Mouse (Mus musculus) urinary bladder, adult 18-20 months (tissue): ENCODE measurements around the gene Gm5426.
"Not testable (repeated sequence)": the region's sequence is repeated elsewhere in the genome, so short reads cannot be mapped to it uniquely, and the experiment has no call there.

Experiments used
- DNase-seq, 2 experiments: peaks; one replicate each; pipeline ENCODE4 v3.0.0; 2022; ENCODE audit warnings: low spot score in 2 of 2, mixed read lengths in 2 of 2

Gene Gm5426

DNA sequence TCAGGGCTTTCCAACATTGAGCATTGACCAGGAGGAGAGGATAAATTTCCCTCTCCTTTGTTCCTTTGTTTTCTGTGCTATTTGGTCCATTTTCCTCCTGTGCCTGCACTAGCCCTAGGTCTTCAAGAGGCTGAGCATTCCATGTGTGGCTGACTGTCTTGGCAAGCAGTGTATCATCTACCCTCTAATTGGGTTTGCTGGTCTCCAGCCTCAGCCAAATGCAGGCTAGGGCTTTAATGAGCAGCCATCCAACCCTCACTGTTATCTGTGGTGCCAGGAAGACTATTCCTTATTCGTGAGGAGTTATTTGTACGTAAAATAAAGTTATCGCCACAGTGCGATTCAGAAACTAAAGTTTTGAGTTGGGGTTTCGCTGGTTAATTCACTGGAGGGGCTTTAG lies 2.2 kb downstream of the Gm5426 start:
- DNase-seq, result no peak

DNA sequence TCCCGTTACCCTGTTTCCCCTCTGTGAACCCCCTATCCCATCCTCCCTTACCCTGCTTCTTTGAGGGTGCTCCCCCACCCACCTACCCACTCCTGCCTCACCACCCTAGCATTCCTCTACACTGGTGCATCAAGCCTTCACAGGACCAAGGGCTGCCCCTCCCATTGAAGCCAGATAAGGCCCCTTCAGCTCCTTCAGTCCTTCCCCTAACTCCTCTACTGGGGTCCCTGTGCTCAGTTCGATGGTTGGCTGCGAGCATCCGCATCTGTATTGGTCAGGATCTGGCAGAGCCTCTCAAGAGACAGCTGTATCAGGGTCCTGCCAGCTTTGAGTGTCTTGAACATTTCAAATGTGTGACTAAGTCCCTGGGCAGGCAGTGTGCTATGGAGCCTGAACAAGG lies 2.9 kb downstream of the Gm5426 start:
- not testable (repeated sequence) for DNase-seq

DNA sequence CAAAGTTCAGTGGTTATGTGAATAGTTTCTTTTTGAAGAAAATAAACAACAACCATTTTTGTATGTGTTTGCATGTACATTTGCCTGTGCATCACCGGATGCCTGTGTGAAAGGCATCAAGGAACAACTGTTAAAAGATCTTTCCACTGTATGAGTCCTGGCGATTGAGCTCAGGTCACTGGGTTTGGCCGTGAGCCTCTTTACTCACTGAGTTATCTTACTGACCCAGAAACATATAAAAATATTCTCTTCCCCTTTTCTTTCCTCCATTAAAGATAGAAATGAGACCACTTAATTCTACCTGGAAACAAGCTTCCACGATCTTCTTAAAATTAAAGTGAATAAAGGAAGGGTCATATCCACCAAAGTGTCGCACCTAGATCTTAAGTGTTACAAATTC lies 10.2 kb downstream of the Gm5426 start:
- DNase-seq, result no peak

- DNase-seq, result no peak
Observed at GRCm38 (mm10) chr10:96148250-96148699, 11.9 kb downstream of the Gm5426 start.

GRCm38 (mm10) chr10:96150401-96151116 lies 14.2 kb downstream of the Gm5426 start:
- DNase-seq, result no peak

GRCm38 (mm10) chr10:96153315-96153714 lies 16.9 kb downstream of the Gm5426 start:
- no peak for DNase-seq

- DNase-seq, result no peak
Observed at GRCm38 (mm10) chr10:96162975-96163706, 26.7 kb downstream of the Gm5426 start.

- no peak for DNase-seq
Observed at GRCm38 (mm10) chr10:96163791-96164190, 27.4 kb downstream of the Gm5426 start.

- DNase-seq, result no peak
Observed at GRCm38 (mm10) chr10:96165260-96165659, 28.9 kb downstream of the Gm5426 start.

DNA sequence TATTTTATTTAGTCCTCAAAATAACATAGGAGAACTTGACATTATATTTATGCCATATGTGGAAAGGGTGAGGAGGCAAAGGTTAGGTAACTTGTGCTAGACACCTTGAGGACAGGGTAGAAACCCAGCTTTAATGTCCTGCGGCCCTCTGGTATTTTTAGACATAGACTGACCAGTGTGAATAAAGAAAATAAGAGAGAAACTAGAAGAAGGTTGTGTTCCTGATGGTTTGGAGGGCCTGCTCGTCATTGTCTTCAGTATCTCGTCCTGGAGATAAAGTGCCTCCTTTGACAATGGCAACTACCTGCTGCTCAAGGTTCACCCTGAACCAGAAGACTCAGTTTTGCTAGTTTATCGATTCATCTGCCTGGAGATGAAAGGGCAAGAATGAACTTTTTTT lies 32.6 kb downstream of the Gm5426 start:
- DNase-seq, result no peak

DNA sequence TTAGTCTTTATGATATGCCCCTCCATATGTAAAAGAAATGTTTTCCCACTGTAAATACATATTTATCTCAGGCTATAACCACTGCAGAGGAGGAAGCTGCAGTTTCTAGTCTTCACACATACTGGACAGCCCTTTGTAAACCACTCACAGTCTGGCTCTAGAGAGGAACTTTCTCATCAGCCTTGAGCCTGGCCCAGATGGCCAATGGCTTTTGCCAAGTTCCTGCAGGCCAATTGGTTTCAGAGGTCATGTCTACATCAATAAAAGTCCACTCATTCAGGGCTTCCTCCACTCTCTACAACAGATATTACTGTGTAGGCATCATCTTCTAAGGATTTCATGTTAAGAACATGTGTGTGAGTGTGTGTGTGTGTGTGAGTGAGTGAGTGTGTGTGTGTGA lies 35.1 kb downstream of the Gm5426 start:
- no peak for DNase-seq

DNA sequence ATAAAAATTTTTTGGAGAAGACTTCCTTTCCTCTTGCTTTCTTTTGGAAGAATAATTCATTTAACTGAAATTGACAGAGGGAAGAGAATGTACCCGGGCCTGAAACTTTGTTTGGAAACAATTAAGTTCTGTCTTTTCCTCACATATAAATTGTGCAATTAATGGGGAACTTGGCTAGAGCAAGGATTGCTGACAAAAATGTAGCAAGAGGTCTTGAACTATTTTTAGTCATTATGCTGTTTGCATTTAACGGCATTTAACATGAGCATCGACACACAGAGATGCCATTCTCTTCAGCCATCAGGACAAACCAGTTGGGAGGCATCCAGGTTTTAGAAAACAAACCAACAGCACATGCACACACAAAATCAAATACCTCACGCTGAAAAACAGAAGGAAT lies 36.6 kb downstream of the Gm5426 start:
- DNase-seq, result no peak

DNA sequence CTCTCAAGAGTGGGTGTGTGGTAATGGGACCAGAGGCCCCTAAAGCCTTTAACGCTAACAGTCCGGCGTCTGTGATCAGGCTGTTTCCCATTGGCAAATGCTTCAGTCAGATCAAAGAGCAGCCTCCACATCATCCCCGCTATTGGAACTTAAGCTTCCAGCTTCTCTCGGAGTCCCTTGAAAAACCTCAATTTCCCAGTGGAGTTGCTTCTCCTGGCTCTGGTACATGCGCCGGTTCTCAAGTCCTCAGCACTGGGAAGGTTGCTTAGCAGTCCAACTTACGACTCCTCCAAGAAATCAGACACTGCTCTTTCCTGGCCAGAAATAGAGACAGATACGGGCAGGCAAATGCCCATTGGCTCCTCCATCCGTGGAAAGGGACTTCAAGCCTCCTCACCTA lies 37.4 kb downstream of the Gm5426 start:
- DNase-seq, result no peak

GRCm38 (mm10) chr10:96176916-96177315 lies 40.5 kb downstream of the Gm5426 start:
- DNase-seq, result no peak

DNA sequence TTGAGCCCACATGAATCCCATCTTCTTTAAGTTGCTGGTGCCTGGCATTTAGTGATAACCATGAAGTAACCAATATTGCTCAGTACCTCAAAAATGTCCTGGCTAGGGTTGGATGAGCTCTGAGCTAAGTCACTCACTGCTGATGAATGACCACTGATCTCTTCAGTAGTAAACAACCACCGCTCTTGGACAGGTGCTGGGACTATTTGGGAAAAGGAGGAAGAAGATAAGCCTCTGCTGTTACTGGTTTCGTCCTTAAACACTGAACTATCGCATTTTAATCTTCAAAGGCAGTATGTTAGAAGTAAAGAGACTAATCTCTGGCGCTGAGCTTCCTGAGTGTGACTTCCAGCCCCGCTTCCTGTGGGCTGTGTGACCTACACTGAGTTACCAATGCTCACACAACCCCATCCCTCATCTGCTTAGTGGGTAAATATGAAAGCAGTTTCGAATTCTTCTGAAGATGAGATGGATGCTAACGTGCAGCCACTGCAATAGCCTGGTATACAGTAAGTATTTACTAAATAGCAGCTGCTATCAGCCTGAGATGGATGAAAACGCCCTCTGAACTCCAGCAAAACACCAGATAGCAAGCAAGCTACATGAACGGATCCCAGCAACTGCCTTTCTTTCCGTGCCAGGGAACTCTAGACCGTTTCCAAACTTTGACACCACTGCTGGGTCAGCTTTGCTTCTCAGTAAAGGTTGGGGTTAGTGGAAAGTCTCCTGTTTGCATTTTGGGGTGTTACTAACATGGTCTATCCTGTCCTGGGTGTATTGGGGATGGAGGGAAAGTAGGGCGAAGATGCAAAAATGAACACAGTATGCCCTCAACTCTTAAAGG lies 44.4 kb downstream of the Gm5426 start:
- DNase-seq, result no peak

DNA sequence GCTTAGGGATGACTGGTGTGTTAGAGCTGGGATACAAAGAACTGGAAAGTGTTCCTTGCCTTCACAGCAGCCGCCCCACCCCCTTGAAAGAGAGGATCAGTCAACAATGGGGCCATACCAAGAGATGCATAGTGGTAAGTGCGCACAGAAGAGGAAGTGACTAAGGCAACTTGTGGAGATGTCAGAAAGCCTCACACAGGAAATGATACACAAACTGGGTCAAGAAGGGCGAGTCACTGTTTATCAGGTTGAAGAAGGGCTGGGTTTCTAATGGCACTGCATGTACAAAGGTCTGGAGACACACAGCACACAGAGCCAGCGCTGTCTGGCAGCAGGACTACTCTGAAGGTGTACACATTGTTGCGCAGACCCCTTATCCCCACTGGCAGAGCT lies 45.0 kb downstream of the Gm5426 start:
- no peak for DNase-seq

- DNase-seq, result no peak
Observed at GRCm38 (mm10) chr10:96181883-96182628, 45.7 kb downstream of the Gm5426 start.

DNA sequence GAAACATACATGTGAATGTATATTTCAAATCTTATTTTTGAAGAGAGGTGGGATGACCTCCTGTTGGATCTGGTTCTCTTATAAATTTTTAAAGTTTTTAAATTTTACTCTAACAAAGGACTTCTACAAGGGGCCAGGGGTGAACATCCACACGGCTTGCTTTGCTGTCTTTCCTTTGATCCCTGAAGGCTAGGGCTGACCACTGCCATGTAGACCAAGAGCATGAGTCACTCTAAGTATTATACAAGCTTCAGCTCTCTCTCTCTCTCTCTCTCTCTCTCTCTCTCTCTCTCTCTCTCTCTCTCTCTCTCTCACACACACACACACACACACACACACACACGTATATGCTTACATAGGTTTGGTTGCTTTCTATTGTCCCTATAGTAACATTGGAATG lies 48.6 kb downstream of the Gm5426 start:
- no peak for DNase-seq

GRCm38 (mm10) chr10:96185601-96186000 lies 49.2 kb downstream of the Gm5426 start:
- DNase-seq, result no peak
